Mouse (Mus musculus): ENCODE data around the gene Slc44a1.

GRCm38 (mm10) chr4:53427120-53427519, 13.1 kb upstream of the Slc44a1 start:
- no peak for TF ChIP-seq CTCF (IDR thresholded peaks at IDR 0.05; ENCODE audit: low read depth, low read length)
- no peak for TF ChIP-seq POLR2A (IDR thresholded peaks at IDR 0.05; ENCODE audit: borderline replicate concordance, low read depth, low read length)
